Mouse (Mus musculus) erythroblast, embryonic 14.5 days (primary cell): ENCODE data around the gene Rita1.

Source experiments
- GATA1 ChIP-seq: IDR thresholded peaks from 2 replicates; pipeline ENCODE4 v1.6.1; 2012; ENCODE audit warnings: low read length, inconsistent platforms, mixed read lengths
- TAL1 ChIP-seq: IDR thresholded peaks from 3 replicates; pipeline ENCODE4 v1.6.1; 2012; ENCODE audit warnings: low read length, inconsistent platforms, mixed read lengths

GRCm38 (mm10) chr5:120634860-120635259, 22.5 kb upstream of the Rita1 start:
- TF ChIP-seq GATA1 (no peak), TAL1 (no peak)
